Mouse (Mus musculus) liver, embryonic 11.5 days (tissue): ENCODE measurements around the gene Pebp1. TPM values are rescaled to one million over a fixed set of nuclear protein-coding genes. Genes with fewer than 3 reads are reported as not detected.
"Not testable (repeated sequence)": the region's sequence is repeated elsewhere in the genome, so short reads cannot be mapped to it uniquely, and the experiment has no call there.

Source experiments
- ATAC-seq: fragments of 200-750 bp; cut with Nextera tagmentation; replicated peaks from 2 replicates; pipeline ENCODE4 v1.8.0; 2017; ENCODE audit warnings: moderate number of reproducible peaks, mild to moderate bottlenecking, moderate TSS enrichment, moderate library complexity; ENCODE audit not compliant: low FRiP score
- DNase-seq: peaks from one replicate; pipeline ENCODE4 v3.0.0-alpha.2; 2017; ENCODE audit warnings: low spot score
- H3K27ac ChIP-seq: fragments of 300-500 bp; sonication (generic); 2 replicates; pipeline ENCODE4 v1.5.1; 2014; ENCODE audit warnings: mild to moderate bottlenecking, low read depth, low read length, control low read depth
- H3K27me3 ChIP-seq: fragments of 300-500 bp; sonication (generic); replicated peaks from 2 replicates; pipeline ENCODE4 v1.6.1; 2014; ENCODE audit warnings: low read length, mixed read lengths; ENCODE audit not compliant: control insufficient read depth, insufficient read depth
- H3K36me3 ChIP-seq: fragments of 300-500 bp; sonication (generic); 2 replicates; pipeline ENCODE4 v1.6.1; 2014; ENCODE audit warnings: mild to moderate bottlenecking, low read length, moderate library complexity, mixed read lengths; ENCODE audit not compliant: control insufficient read depth, insufficient read depth
- H3K4me1 ChIP-seq: fragments of 300-500 bp; sonication (generic); replicated peaks from 2 replicates; pipeline ENCODE4 v1.6.1; 2014; ENCODE audit warnings: low read length, mixed read lengths; ENCODE audit not compliant: control insufficient read depth, insufficient read depth
- H3K4me2 ChIP-seq: fragments of 300-500 bp; sonication (generic); 2 replicates; pipeline ENCODE4 v1.6.1; 2014; ENCODE audit warnings: mild to moderate bottlenecking, control low read depth, moderate library complexity
- H3K4me3 ChIP-seq: fragments of 300-500 bp; sonication (generic); 2 replicates; pipeline ENCODE4 v1.5.1; 2014; ENCODE audit warnings: low read depth, low read length, control low read depth
- H3K9ac ChIP-seq: fragments of 300-500 bp; sonication (generic); 2 replicates; pipeline ENCODE4 v1.6.1; 2014; ENCODE audit warnings: low read depth, low read length, control low read depth
- H3K9me3 ChIP-seq: fragments of 300-500 bp; sonication (generic); 2 replicates; pipeline ENCODE4 v1.6.1; 2016; ENCODE audit warnings: low read length, inconsistent platforms, mixed read lengths; ENCODE audit not compliant: control insufficient read depth
- WGBS: fragments of 180-500 bp; shearing (Covaris S2); extraction: QIAGEN DNeasy Blood & Tissue Kit; methylation state at CpG from one replicate; pipeline ENCODE4 v1.1.7; 2014; 5-methylcytosine and 5-hydroxymethylcytosine counted together
- polyA plus RNA-seq: library from polyadenylated mRNA; unstranded; fragments of >200 nt; fragmentation: Nextera tagmentation; extraction: Ambion mirVana; gene quantifications from 2 replicates; pipeline ENCODE4 v1.2.1, GENCODE M21; 2014

Gene Pebp1
- polyA plus RNA-seq, 1 experiment from 2014 or later, result 572 TPM

DNA sequence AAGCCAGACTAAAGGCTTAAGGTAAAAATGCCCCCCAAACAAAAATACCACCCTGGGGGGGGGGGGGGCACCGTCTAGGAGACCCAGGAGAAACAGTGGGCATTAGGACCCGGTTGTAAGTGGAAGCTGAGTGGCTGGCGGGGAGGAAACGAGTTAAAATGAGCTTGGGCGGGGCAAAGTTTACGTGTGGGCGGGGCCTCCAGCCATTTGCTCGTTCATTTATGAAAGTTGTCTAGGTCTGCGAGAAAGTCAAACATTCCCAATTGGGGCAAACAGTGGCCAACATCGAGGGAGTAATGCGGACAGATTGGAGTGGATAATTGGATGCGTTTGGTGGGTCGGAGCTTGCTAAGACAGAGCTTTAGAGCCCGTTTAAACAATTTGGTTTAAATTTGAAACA lies 26.0 kb upstream of the Pebp1 start:
- Histone ChIP-seq H3K36me3 (no peaks in the 10 kb centered on the region), H3K27ac (no peak overlapping the region), H3K9ac (0 out of 2 replicates have a peak overlapping the region, but pooled peaks have one; percentile 25), H3K4me2 (peak overlapping the region; percentile 66), H3K9me3 (no peaks in the 10 kb centered on the region), H3K4me3 (peak overlapping the region; percentile 37), H3K27me3 (peaks cover 26% of the 10 kb centered on the region), H3K4me1 (peaks cover 8% of the 10 kb centered on the region)
- 15% methylated on average over 14 of the region's 14 CpGs for WGBS
- DNase-seq (no peak), ATAC-seq (no peak; the same call in 1 of the 2 replicates)

DNA sequence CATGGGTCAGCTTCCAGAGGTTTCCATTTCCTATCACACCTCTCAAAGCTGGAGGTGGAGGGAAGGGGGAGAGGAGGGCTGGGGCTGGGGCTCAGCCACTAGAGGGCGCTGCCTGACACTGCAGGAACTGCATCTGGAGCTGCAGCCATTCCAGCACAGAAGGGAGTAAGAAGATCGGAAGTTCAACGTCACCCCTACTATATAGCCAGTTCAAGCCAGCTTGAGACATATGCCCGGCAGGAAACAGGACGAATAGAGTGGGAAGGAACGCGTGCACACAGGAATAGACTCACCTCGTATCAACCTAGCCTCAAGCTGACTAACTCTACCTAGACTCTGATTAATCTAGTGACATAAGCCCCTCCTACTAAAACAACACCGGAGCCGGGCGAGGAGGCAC lies 20.3 kb upstream of the Pebp1 start:
- H3K9me3 ChIP-seq, result no peaks in the 10 kb centered on the region
- ATAC-seq, result peak; percentile 77
- H3K27me3 ChIP-seq, result no peaks in the 10 kb centered on the region
- H3K36me3 ChIP-seq, result no peaks in the 10 kb centered on the region
- peak overlapping the region; percentile 21; the same call in 1 of the 2 replicates for H3K4me3 ChIP-seq
- H3K9ac ChIP-seq, result no peak overlapping the region
- WGBS, result 19% methylated on average over 11 of the region's 11 CpGs
- H3K4me2 ChIP-seq, result peak overlapping the region; percentile 40
- H3K4me1 ChIP-seq, result no peaks in the 10 kb centered on the region
- DNase-seq, result no peak
- no peak overlapping the region for H3K27ac ChIP-seq

DNA sequence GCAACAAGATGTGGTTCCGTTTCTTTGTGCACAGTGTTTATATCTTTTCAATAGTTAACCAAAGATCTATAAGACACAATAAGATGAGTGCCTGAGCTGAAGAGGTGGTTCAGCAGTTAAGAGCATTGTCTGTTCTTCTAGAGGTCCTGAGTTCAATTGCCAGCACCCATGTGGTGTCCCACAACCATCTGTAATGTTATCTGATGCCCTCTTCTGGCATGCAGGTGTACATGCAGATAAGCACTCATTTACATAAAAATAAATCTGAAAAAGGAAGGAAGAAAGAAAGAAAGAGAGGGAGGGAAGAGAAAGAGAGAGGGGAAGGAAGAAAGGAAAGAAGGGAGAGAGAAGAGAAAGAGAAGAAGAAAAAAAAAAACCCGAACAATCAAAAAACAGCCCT lies 19.4 kb upstream of the Pebp1 start:
- DNase-seq (no peak), ATAC-seq (no peak)
- no peak overlapping the region for H3K27ac ChIP-seq
- H3K27me3 ChIP-seq, result no peaks in the 10 kb centered on the region
- no peak overlapping the region for H3K4me2 ChIP-seq
- WGBS, result 86% methylated on average over 2 of the region's 2 CpGs
- no peak overlapping the region for H3K4me3 ChIP-seq
- no peaks in the 10 kb centered on the region for H3K4me1 ChIP-seq
- no peaks in the 10 kb centered on the region for H3K36me3 ChIP-seq
- no peak overlapping the region for H3K9ac ChIP-seq
- H3K9me3 ChIP-seq, result no peaks in the 10 kb centered on the region

DNA sequence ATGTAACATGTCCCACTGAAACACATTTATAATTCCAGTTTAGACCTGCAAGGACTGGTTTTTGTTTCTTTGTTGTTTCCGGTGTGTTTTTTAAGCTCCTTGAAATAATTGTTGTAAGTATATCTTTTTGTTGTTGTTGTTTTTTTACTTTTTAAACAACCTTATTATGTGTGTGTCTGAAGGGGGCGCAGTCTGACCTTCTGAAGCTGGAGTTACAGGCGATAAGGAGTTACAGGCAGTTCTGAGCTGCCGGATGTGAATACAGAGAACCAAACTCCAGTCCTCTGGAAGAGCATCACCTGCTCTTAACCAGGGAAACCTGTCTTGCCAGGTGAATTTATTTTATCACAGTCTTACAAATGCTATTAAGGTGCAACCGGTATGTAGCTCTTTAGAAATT lies 18.3 kb upstream of the Pebp1 start:
- ATAC-seq, result no peak
- H3K27ac ChIP-seq, result no peak overlapping the region
- H3K4me3 ChIP-seq, result no peak overlapping the region
- H3K27me3 ChIP-seq, result no peaks in the 10 kb centered on the region
- H3K9ac ChIP-seq, result no peak overlapping the region
- no peaks in the 10 kb centered on the region for H3K36me3 ChIP-seq
- H3K4me1 ChIP-seq, result no peaks in the 10 kb centered on the region
- no peak overlapping the region for H3K4me2 ChIP-seq
- no peak for DNase-seq
- no peaks in the 10 kb centered on the region for H3K9me3 ChIP-seq
- 84% methylated on average over 5 of the region's 5 CpGs for WGBS

DNA sequence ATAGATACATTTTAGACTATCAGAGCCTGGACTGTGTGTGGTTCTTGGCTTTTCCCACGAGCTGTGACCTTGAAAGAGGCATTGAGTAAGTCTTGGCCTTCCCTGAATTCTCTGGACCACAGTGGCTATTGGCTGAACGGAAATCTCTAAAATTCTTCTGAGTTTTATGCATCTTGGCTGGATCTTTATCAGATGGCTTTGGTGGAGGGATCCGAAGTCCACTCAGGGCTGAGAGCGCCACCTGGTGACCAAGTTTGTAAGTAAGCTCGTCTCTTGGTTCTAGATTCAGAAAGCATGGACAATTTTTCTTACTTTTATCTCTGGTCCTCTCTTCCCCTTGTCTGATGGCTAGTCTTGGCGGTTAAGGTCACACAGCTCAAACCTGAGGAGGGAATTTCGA lies 17.5 kb upstream of the Pebp1 start:
- no peaks in the 10 kb centered on the region for H3K9me3 ChIP-seq
- no peaks in the 10 kb centered on the region for H3K4me1 ChIP-seq
- no peak overlapping the region for H3K4me2 ChIP-seq
- WGBS, result 62% methylated on average over 7 of the region's 7 CpGs
- ATAC-seq (no peak), DNase-seq (no peak)
- no peak overlapping the region for H3K27ac ChIP-seq
- H3K36me3 ChIP-seq, result no peaks in the 10 kb centered on the region
- no peak overlapping the region for H3K4me3 ChIP-seq
- H3K9ac ChIP-seq, result no peak overlapping the region
- no peaks in the 10 kb centered on the region for H3K27me3 ChIP-seq

DNA sequence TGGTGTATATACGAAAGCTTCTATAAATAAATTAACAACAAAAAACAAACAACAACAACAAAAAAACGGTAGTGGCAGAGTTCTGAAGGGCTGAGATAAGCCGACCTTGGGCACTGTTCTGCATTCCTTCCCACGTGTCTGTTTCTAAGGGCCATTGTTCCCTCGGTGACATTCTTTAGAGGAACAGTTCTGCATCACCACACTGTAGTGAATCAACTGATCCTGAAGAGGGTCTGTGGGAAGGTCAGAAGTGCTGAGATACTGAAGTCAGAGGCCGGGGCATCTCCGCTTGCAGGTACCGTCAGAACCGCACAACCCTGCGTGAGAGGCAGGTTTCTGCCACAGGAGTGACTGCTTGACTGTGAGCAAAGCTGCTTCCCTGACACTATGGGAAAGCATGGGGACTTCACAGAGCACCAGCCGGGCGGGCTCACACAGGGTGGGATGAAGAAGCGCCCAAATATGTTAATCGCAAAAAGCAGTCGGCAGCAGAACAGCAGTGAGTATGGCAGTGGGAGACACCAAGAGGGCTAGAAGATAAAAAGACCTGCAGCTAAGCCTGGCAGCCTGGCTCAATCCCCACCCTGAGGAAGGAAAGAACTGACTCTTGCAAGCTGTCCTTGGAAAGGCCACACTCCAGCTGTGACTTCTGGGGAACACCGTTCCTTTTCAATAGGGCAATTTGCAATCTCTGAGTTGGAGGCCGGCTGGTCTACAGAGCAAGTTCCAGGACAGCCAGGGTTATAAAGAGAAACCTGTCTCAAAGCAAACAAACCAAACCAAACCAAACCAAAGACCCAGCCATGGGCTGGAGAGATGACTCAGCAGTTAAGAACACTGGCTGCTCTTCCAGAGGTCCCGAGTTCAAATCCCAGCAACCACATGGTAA lies 16.5 kb upstream of the Pebp1 start:
- no peak overlapping the region for H3K27ac ChIP-seq
- H3K4me1 ChIP-seq, result no peaks in the 10 kb centered on the region
- 56% methylated on average over 18 of the region's 18 CpGs for WGBS
- H3K4me3 ChIP-seq, result no peak overlapping the region
- H3K4me2 ChIP-seq, result no peak overlapping the region
- H3K9me3 ChIP-seq, result no peaks in the 10 kb centered on the region
- no peaks in the 10 kb centered on the region for H3K36me3 ChIP-seq
- no peaks in the 10 kb centered on the region for H3K27me3 ChIP-seq
- H3K9ac ChIP-seq, result no peak overlapping the region
- DNase-seq, result no peak
- no peak for ATAC-seq

DNA sequence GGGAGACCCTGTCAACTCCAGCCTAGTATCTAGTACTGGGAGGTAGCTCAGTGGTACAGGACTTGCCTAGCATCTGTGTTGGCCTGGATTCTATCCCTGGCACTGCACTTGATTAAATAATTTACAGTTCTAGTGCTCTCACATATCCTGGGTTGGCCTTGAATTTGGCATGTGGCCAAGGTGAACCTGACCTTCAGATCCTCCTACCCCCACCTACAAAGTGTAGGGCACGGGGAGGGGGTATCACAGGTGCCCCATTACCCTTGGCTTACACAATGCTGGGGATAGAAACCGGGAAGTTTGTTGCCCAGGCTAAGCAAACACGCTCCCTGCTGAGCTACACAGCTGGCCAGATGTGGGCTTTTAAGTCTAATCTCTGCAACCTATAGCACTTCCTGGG lies 15.5 kb upstream of the Pebp1 start:
- WGBS, result 56% methylated on average over 3 of the region's 3 CpGs
- no peak; the same call in 1 of the 2 replicates for ATAC-seq
- no peak overlapping the region for H3K4me3 ChIP-seq

DNA sequence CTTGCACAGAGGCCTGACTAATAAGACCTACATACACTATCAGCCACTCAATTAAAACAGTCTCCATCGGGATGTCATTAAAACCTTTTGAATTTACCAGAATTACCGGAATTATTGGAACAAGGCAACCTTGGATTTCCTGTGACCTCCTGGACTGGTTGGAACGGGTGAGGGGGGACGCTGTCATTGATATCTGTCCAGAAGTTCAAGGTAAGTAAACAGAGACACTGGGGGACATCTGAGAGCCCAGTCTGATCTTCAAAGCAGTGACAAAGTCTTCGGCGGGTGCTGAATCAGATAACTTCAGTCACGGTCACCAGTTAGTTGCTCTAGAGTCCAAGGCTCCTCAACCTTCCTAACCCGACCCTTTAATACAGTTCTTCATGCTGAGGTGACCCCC lies 7.6 kb upstream of the Pebp1 start:
- no peak for ATAC-seq

More for the DNA sequence above, 15.5 kb upstream of the Pebp1 start:
- no peak overlapping the region for H3K27ac ChIP-seq
- no peak for DNase-seq
- H3K9me3 ChIP-seq, result no peaks in the 10 kb centered on the region
- H3K36me3 ChIP-seq, result no peaks in the 10 kb centered on the region
- H3K9ac ChIP-seq, result no peak overlapping the region
- no peak overlapping the region for H3K4me2 ChIP-seq
- no peaks in the 10 kb centered on the region for H3K27me3 ChIP-seq
- no peaks in the 10 kb centered on the region for H3K4me1 ChIP-seq

DNA sequence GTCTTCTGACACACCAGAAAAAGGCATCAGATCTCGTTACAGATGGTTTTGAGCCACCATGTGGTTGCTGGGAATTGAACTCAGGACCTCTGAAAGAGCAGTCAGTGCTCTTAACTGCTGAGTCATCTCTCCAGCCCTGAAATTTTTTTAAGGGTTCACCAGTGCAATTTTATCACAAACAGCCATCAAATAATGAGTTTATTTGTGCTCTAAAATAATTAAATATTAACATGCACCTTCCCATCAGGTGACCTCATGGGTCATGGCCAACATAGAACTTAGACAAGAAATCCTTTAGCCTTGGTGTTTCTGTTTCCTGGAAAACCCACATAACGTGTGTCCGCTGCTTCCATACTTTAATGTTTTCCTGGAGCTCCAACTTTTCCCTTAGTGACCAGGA lies 6.4 kb upstream of the Pebp1 start:
- not testable (repeated sequence) for H3K9ac ChIP-seq, H3K4me1 ChIP-seq, H3K27ac ChIP-seq, H3K36me3 ChIP-seq, H3K27me3 ChIP-seq, H3K4me3 ChIP-seq, DNase-seq, H3K9me3 ChIP-seq, ATAC-seq, H3K4me2 ChIP-seq
- 79% methylated on average over 3 of the region's 3 CpGs for WGBS

More for the DNA sequence above, 7.6 kb upstream of the Pebp1 start:
- no peaks in the 10 kb centered on the region for H3K36me3 ChIP-seq
- H3K4me1 ChIP-seq, result no peaks in the 10 kb centered on the region
- whole genome bisulfite sequencing, result 79% methylated on average over 8 of the region's 8 CpGs
- no peak overlapping the region for H3K27ac ChIP-seq
- DNase-seq, result no peak
- H3K4me3 ChIP-seq, result no peak overlapping the region
- no peak overlapping the region for H3K4me2 ChIP-seq
- H3K27me3 ChIP-seq, result no peaks in the 10 kb centered on the region
- no peak overlapping the region for H3K9ac ChIP-seq
- H3K9me3 ChIP-seq, result no peaks in the 10 kb centered on the region
